Mouse (Mus musculus): ENCODE data around the gene Mrpl44.

GRCm38 (mm10) chr1:79815446-79815845 is 39.6 kb downstream of the Mrpl44 start:
- TF ChIP-seq CTCF (IDR thresholded peaks at IDR 0.05; ENCODE audit: borderline replicate concordance, control insufficient read depth, extremely low read depth, insufficient read depth, low read length, poor library complexity) (no peak), POLR2A (IDR thresholded peaks at IDR 0.05; ENCODE audit: control insufficient read depth, extremely low read depth, insufficient read depth, low read length, poor library complexity) (no peak)
